Mouse (Mus musculus) heart, postnatal 0 days (tissue): Measurements from ENCODE around the gene Thsd7b. TPM values are rescaled to one million over a fixed set of nuclear protein-coding genes. Genes with fewer than 3 reads are reported as not detected.

ENCODE experiments used
- ATAC-seq: fragments of 200-750 bp; cut with Nextera tagmentation; 2 replicates; pipeline ENCODE4 v1.8.0; 2017; ENCODE audit warnings: low read depth, moderate number of reproducible peaks, moderate library complexity; ENCODE audit not compliant: insufficient read depth
- DNase-seq: peaks from one replicate; pipeline ENCODE4 v3.0.0-alpha.2; 2016; ENCODE audit warnings: low spot score
- H3K27ac ChIP-seq: fragments of 300-500 bp; sonication (generic); 2 replicates; pipeline ENCODE4 v1.5.1; 2014; ENCODE audit warnings: low read depth, mild to moderate bottlenecking
- H3K27me3 ChIP-seq: fragments of 300-500 bp; sonication (generic); 2 replicates; pipeline ENCODE4 v1.6.1; 2014; ENCODE audit warnings: low read length, mixed read lengths; ENCODE audit not compliant: control insufficient read depth, insufficient read depth
- H3K36me3 ChIP-seq: fragments of 300-500 bp; sonication (generic); replicated peaks from 2 replicates; pipeline ENCODE4 v1.6.1; 2014; ENCODE audit warnings: low read length, mixed read lengths; ENCODE audit not compliant: control insufficient read depth, insufficient read depth
- H3K4me1 ChIP-seq: fragments of 300-500 bp; sonication (generic); 2 replicates; pipeline ENCODE4 v1.6.1; 2014; ENCODE audit warnings: antibody characterized with exemption; ENCODE audit not compliant: control insufficient read depth, insufficient read depth
- H3K4me2 ChIP-seq: fragments of 300-500 bp; sonication (generic); 2 replicates; pipeline ENCODE4 v1.6.1; 2014; ENCODE audit warnings: low read depth, mild to moderate bottlenecking, low read length, moderate library complexity
- H3K4me3 ChIP-seq: fragments of 300-500 bp; sonication (generic); 2 replicates; pipeline ENCODE4 v1.5.1; 2014; ENCODE audit warnings: low read depth, low read length
- H3K9ac ChIP-seq: fragments of 300-500 bp; sonication (generic); replicated peaks from 2 replicates; pipeline ENCODE4 v1.6.1; 2014; ENCODE audit warnings: low read depth, low read length, mixed read lengths
- H3K9me3 ChIP-seq: fragments of 300-500 bp; sonication (generic); replicated peaks from 2 replicates; pipeline ENCODE4 v1.6.1; 2016; ENCODE audit warnings: low read length; ENCODE audit not compliant: control insufficient read depth
- CTCF ChIP-seq: IDR thresholded peaks from 2 replicates; pipeline ENCODE4 v1.5.1; 2016; ENCODE audit warnings: antibody characterized with exemption, control low read depth, low read depth
- EP300 ChIP-seq: IDR thresholded peaks from 2 replicates; pipeline ENCODE4 v1.6.1; 2016; ENCODE audit warnings: antibody characterized with exemption, low read depth
- WGBS: fragments of 180-500 bp; shearing (Covaris S2); extraction: QIAGEN DNeasy Blood & Tissue Kit; methylation state at CpG from one replicate; pipeline ENCODE4 v1.1.7; 2014; 5-methylcytosine and 5-hydroxymethylcytosine counted together
- polyA plus RNA-seq: library from polyadenylated mRNA; unstranded; fragments of >200 nt; fragmentation: Nextera tagmentation; extraction: Ambion mirVana; gene quantifications from 2 replicates; pipeline ENCODE4 v1.2.1, GENCODE M21; 2015
- total RNA-seq: library from RNA; depleted of rRNA; stranded (reverse); fragments of >200 nt; gene quantifications from 2 replicates; pipeline ENCODE4 v1.2.3, GENCODE M21; 2014; ENCODE audit warnings: low replicate concordance

The Thsd7b gene
- total and polyA plus RNA-seq, 2 experiments from 2014 or later, result 0.57 to 1.2 TPM

DNA sequence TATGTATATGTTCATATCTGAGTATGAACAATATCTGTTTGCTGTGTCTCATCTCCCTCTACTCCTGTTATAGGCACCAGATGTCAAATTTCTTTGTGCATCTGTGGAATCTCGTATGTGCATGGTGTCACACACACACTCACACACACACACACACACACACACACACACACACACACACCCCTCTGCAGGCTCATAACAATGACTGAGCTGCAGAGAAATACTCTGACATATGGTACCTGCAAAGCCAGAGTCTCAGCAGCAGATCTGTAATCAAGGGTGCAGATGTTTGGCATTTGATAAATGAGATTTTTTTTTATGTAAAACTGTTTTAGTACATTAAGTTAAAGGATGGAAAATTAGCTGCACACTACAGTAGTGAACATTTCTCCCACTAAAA lies 92.5 kb downstream of the Thsd7b start:
- no peak overlapping the region for H3K27ac ChIP-seq
- H3K27me3 ChIP-seq, result no peaks in the 10 kb centered on the region
- H3K4me1 ChIP-seq, result no peaks in the 10 kb centered on the region
- no peak overlapping the region for H3K9ac ChIP-seq
- H3K36me3 ChIP-seq, result no peaks in the 10 kb centered on the region
- no peaks in the 10 kb centered on the region for H3K9me3 ChIP-seq
- no peak overlapping the region for H3K4me3 ChIP-seq
- TF ChIP-seq CTCF (no peak), EP300 (no peak)
- ATAC-seq (no peak), DNase-seq (no peak)
- H3K4me2 ChIP-seq, result no peak overlapping the region
- 46% methylated on average over 1 of the region's 1 CpGs for WGBS

DNA sequence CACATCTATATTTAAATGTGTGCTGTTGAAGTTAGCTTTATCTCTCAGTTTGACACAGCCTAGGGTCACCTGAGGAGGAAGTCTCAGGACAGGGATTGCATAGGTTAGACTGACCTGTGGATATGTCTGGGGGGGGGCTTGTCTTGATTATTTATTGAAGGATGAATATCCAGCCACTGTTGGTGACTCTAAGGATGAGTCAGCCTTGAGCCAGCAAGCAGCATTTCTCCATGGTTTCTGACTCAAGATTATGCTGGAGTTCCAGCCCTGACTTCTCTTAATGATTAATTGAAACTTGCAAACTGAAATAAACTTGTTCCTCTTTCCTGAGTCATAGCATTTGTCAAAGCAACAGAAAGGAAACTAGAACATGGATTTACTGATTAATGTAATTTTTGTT lies 113.4 kb downstream of the Thsd7b start:
- Histone ChIP-seq H3K9ac (no peak overlapping the region), H3K4me3 (no peak overlapping the region), H3K36me3 (no peaks in the 10 kb centered on the region), H3K27me3 (no peaks in the 10 kb centered on the region), H3K9me3 (no peaks in the 10 kb centered on the region), H3K27ac (no peak overlapping the region), H3K4me2 (no peak overlapping the region), H3K4me1 (no peaks in the 10 kb centered on the region)
- no peak for TF ChIP-seq EP300
- TF ChIP-seq CTCF, result no peak
- no peak for DNase-seq
- ATAC-seq, result no peak

DNA sequence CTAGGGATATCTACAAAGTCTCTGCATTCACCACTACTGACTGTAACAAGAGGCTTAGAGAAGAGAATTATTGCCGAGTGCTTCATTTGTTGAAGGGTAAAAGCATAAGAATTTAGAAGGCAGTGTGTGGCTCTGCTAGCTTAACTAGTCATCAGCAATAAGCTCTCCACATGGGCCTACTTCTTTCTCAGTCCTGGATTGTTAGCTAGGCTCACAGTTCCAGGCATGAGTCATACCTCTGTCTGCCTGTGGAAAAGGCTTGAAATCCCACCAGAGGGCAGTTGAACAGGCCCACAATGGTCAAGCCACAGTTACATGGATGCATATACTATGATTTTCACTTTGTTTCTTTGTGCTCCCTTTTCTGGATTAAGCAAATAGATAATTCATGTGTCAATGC lies 138.5 kb downstream of the Thsd7b start:
- WGBS, result 91% methylated on average over 1 of the region's 1 CpGs
- Histone ChIP-seq H3K4me1 (no peaks in the 10 kb centered on the region), H3K27ac (no peak overlapping the region), H3K36me3 (no peaks in the 10 kb centered on the region), H3K27me3 (no peaks in the 10 kb centered on the region), H3K4me3 (no peak overlapping the region), H3K9ac (no peak overlapping the region), H3K9me3 (0 out of 2 replicates have a peak, but pooled peaks cover 2% of the 10 kb centered on the region), H3K4me2 (no peak overlapping the region)
- ATAC-seq (no peak), DNase-seq (no peak)
- TF ChIP-seq CTCF, result no peak
- no peak for TF ChIP-seq EP300

DNA sequence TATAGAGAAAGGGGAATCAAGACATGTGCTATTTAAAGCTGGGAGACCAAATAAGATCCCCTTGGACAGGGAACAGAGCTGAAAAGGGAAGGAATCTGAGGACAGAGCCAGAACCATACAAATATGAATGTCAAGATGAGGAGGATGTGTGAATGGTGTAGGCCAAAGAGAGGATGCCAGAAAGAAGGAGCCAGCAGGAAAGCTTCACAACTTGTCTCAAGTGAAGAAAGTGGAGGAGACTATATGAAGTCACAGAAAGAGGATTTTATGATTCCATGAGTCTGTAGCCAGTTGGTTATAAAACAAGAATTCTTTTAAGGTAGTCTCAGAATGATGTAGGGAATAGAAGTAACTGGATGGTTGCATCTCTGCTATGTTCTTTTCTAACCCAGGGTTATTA lies 148.5 kb downstream of the Thsd7b start:
- H3K27ac ChIP-seq, result no peak overlapping the region
- no peak for DNase-seq
- TF ChIP-seq CTCF, result no peak
- no peak for TF ChIP-seq EP300
- no peaks in the 10 kb centered on the region for H3K9me3 ChIP-seq
- no peak for ATAC-seq
- H3K36me3 ChIP-seq, result no peaks in the 10 kb centered on the region
- no peaks in the 10 kb centered on the region for H3K27me3 ChIP-seq
- no peak overlapping the region for H3K9ac ChIP-seq
- H3K4me2 ChIP-seq, result no peak overlapping the region
- no peak overlapping the region for H3K4me3 ChIP-seq
- H3K4me1 ChIP-seq, result no peaks in the 10 kb centered on the region

DNA sequence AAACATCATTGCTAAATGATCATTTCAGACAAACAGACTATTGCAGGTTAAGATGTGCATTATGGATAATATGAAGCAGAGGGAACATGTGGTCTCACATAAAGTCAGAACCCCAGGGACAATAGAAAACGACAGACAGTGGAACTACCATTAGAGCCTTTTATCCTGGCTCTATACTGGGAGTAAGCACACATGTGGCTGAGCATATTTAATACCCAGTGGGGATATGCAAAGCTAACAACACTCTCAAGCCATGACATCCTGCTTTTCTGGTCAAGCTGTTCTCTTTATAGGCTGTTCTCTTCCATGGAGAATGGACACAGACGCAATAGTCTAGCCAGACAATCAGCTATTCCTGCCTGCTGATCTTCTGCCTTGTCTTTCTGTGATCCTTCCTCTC lies 191.3 kb downstream of the Thsd7b start:
- H3K9me3 ChIP-seq, result no peaks in the 10 kb centered on the region
- no peak overlapping the region for H3K4me2 ChIP-seq
- H3K36me3 ChIP-seq, result no peaks in the 10 kb centered on the region
- 74% methylated on average over 2 of the region's 2 CpGs for WGBS
- no peak for TF ChIP-seq EP300
- no peak for TF ChIP-seq CTCF
- H3K4me1 ChIP-seq, result no peaks in the 10 kb centered on the region
- no peak overlapping the region for H3K4me3 ChIP-seq
- H3K27me3 ChIP-seq, result no peaks in the 10 kb centered on the region
- ATAC-seq (no peak), DNase-seq (no peak)
- no peak overlapping the region for H3K9ac ChIP-seq
- no peak overlapping the region for H3K27ac ChIP-seq

DNA sequence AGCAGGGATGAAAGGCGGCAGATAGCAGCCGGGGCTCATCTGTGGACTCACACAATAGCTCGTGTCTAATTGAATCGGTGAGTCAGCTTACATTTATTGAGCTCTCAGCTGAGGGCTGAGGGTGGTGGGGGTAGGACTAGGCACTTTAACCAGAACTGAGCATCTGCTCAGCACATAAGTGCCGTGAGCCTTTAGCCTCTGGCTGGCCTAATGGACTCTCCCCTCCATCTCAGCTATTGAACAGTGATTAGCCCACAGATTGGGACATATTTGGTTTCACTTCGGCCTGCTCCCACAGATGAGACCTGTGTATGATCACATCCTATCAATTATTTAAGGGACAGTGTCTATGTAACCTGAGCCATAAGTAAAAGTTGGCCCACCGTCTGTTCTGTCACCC lies 200.4 kb downstream of the Thsd7b start:
- TF ChIP-seq CTCF, result no peak
- TF ChIP-seq EP300, result no peak
- WGBS, result 80% methylated on average over 7 of the region's 7 CpGs
- Histone ChIP-seq H3K36me3 (no peaks in the 10 kb centered on the region), H3K9me3 (no peaks in the 10 kb centered on the region), H3K4me2 (no peak overlapping the region), H3K27ac (no peak overlapping the region), H3K4me3 (no peak overlapping the region), H3K9ac (no peak overlapping the region), H3K27me3 (no peaks in the 10 kb centered on the region), H3K4me1 (peaks cover 7% of the 10 kb centered on the region; the same call in 1 of the 2 replicates)
- no peak for ATAC-seq
- DNase-seq, result no peak
